Mouse (Mus musculus) liver, embryonic 14.5 days (tissue): ENCODE data around the gene Prkcb.

Experiments
- CTCF ChIP-seq: IDR thresholded peaks from 2 replicates; pipeline ENCODE4 v1.5.1; 2016; ENCODE audit warnings: antibody characterized with exemption, low read depth, control low read depth
- EP300 ChIP-seq: IDR thresholded peaks from 2 replicates; pipeline ENCODE4 v1.6.1; 2016; ENCODE audit warnings: antibody characterized with exemption, low read depth

GRCm38 (mm10) chr7:122390683-122391082 lies 102.1 kb downstream of the Prkcb start:
- no peak for TF ChIP-seq EP300
- no peak for TF ChIP-seq CTCF
